Mouse (Mus musculus) left cerebral cortex, postnatal 36 days (tissue): Measurements from ENCODE around the gene Mllt10. TPM values are rescaled to one million over a fixed set of nuclear protein-coding genes. Genes with fewer than 3 reads are reported as not detected.
"Not testable (repeated sequence)": the region's sequence is repeated elsewhere in the genome, so short reads cannot be mapped to it uniquely, and the experiment has no call there.

ENCODE experiments used
- DNase-seq, 2 experiments: peaks; one replicate each; pipeline ENCODE4 v3.0.0; 2021 to 2022; ENCODE audit warnings: low spot score in 2 of 2, mixed read lengths in 1 of 2
- intact Hi-C: fragments of 180-260 bp; cut with DNase I; formaldehyde crosslinking; loops from one replicate; pipeline ENCODE4 v1.15.1; 2025
- total RNA-seq, 2 experiments: library from RNA; stranded (reverse); gene quantifications; 2 replicates each; pipeline ENCODE4 v1.2.3; 2021

Gene Mllt10
- total RNA-seq, 2 experiments from 2014 or later = 49.4 to 57.6 TPM

- intact Hi-C loops = loop anchor here (2.0 kb wide), 1 partner anchor 36 kb away; no protein-coding TSS in a partner anchor
- DNase-seq = peak; percentile 67 to 70
Observed at GRCm38 (mm10) chr2:18064941-18065707, 10.1 kb downstream of the Mllt10 start.

- no peak for DNase-seq
- intact Hi-C loops = loop anchor here (2.0 kb wide), 1 partner anchor 37 kb away; no protein-coding TSS in a partner anchor
Observed at GRCm38 (mm10) chr2:18065708-18066030, 10.6 kb downstream of the Mllt10 start.

DNA sequence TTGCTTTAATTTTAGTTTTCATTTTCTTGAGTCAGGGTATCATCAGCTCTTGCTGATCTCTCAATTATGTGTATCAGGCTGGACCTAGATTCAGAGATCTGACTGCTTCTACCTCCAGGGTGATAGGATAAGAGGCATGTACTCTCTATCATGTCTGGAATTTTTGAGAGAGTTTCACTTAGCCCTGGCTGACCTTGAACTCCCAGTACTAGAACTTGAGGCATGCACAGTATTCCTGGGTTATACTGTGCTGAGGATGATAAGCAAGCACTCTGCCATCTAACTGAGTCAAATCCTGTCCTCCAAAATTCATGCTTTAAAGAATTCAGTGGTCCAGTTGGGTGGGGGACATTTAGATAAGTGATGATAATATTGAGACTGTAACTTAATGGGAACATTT lies 11.4 kb downstream of the Mllt10 start:
- intact Hi-C loops = no loop called here
- DNase-seq = no peak

GRCm38 (mm10) chr2:18068071-18068796 lies 13.2 kb downstream of the Mllt10 start:
- intact Hi-C loops = no loop called here
- no peak for DNase-seq

GRCm38 (mm10) chr2:18071947-18072346 lies 16.9 kb downstream of the Mllt10 start:
- intact Hi-C loops = no loop called here
- no peak for DNase-seq

GRCm38 (mm10) chr2:18080182-18080860 lies 25.3 kb downstream of the Mllt10 start:
- intact Hi-C loops = no loop called here
- no peak for DNase-seq

- DNase-seq, intact Hi-C loops: not testable (repeated sequence)
Observed at GRCm38 (mm10) chr2:18087695-18088094, 32.7 kb downstream of the Mllt10 start.

DNA sequence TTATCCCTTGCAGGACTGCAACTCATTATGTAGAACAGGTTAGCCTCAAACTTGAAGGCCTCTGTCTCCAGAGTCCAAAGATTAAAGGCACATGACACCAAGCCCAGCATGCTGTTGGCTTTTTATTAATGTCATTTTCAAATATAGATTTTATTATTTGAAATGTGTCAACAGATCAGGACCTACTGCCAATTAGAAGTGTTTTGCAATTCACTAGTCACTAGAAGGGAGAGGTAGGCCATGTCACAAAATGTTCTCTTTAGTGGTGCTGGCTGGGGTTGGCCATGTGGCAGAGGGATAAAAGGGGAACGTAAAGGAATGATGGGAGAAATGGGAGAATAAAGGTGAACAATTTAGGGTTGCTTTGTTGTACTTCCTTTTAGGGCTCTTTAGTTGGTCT lies 38.8 kb downstream of the Mllt10 start:
- DNase-seq = no peak
- intact Hi-C loops = no loop called here

- intact Hi-C loops = no loop called here
- DNase-seq = no peak
Observed at GRCm38 (mm10) chr2:18094319-18094718, 39.3 kb downstream of the Mllt10 start.

- no peak for DNase-seq
- intact Hi-C loops = no loop called here
Observed at GRCm38 (mm10) chr2:18095804-18096203, 40.8 kb downstream of the Mllt10 start.

DNA sequence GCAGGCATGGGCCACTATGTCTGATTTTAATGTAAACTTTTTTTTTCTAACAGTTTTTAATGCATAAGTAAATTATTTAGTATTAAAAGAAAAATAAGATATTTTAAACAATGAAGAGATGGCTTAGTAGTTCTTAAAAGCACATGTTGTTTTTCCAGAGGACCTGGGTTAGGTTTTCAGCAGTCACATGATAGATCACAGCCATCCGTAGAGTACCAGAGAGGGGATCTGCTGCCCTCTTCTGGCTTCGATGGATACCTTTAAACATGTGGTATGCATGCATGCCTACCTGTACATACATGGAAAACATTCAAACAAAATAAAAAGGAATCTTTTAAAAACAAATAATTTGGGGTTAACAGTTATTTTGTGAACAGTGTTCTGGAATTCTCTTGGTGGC lies 45.9 kb downstream of the Mllt10 start:
- intact Hi-C loops = no loop called here
- no peak for DNase-seq

DNA sequence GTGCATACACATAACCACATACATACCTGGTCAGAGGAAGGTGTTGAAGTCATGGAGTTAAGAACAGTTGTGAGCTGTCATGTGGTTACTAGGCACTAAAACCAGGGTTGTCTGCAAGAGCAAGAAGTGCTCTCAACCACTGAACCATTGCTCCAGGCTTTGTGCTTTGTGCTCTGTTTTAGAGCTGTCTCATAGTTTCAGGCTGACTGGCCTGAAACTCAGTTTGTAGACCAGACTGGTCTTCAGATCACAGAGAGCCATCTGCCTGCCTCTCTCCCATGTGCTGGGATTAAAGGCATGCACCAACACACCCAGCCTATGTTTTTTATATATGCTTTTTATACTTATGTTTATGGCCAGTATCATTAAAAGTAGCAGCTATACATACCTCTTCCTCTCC lies 52.5 kb downstream of the Mllt10 start:
- DNase-seq = no peak
- intact Hi-C loops = no loop called here

- no peak for DNase-seq
- intact Hi-C loops = no loop called here
Observed at GRCm38 (mm10) chr2:18108214-18108613, 53.2 kb downstream of the Mllt10 start.

DNA sequence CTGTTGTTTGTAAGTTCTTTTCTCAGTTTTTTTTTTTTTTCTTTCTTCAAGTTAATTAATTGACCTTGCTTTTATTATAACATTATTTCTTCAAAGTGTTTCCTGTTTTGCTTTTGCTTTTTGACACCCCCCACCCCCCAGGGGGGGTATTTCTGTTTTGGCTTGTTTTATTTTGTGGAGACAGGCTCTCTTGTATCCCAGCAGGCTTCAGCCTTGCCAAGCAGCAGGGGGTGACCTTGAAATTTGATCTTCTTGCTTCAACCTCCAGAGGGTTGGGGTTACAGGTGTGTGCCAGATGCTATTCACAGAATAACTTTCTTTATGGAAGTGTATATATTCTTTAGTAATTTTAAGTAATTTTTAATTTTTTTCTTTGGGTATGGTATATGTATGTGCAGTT lies 56.4 kb downstream of the Mllt10 start:
- intact Hi-C loops = no loop called here

GRCm38 (mm10) chr2:18116432-18116831 lies 61.4 kb downstream of the Mllt10 start:
- no peak for DNase-seq
- intact Hi-C loops = no loop called here

More for the DNA sequence above, 56.4 kb downstream of the Mllt10 start:
- DNase-seq = no peak

- intact Hi-C loops = no loop called here
- DNase-seq = no peak
Observed at GRCm38 (mm10) chr2:18138131-18138530, 83.1 kb downstream of the Mllt10 start.

DNA sequence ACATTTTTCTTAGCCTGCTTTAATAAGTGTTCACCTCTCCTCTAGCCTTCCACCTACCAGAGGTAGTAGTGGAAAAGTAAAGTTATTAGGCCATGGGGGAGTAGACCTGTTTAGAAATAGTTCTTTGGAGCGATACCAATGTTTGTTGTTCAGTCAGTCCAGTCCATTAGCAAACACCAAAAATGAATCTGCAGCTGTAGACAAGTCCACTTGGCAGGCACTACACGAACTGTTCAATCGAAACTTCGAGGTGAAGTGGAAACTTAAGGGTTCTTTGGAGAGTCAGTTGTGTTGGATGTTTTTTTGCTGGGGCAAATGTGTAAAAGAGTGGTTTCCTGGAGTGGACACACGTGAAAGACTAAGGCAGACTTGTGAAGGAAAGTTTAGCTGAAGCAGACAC lies 84.6 kb downstream of the Mllt10 start:
- intact Hi-C loops = no loop called here
- no peak for DNase-seq

GRCm38 (mm10) chr2:18156131-18156530 lies 101.1 kb downstream of the Mllt10 start:
- no peak for DNase-seq
- intact Hi-C loops = no loop called here

GRCm38 (mm10) chr2:18159426-18159825 lies 104.4 kb downstream of the Mllt10 start:
- intact Hi-C loops = no loop called here
- DNase-seq = no peak

DNA sequence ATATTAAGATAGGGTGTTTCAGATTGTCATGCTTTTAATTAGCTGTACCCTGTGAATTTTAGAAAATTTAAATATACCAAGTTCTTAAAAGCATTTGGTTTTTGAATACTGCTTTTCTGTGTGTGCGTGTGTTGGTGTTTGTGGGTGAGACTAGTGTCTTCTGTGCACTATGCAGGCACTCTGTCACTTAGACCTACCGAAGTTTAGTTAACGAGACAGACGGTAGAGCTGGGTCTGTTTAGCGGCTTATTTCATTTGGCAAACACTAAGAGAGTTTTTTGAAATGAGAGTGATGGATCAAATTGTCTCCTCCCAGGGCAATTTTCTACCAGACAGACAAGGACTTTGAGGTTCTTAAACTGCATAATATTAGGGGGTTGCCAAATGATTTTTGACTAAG lies 106.0 kb downstream of the Mllt10 start:
- intact Hi-C loops = no loop called here
- no peak for DNase-seq

GRCm38 (mm10) chr2:18165511-18165910 lies 110.5 kb downstream of the Mllt10 start:
- intact Hi-C loops = no loop called here
- no peak for DNase-seq
